Comparison of ENCODE assay signal across 9 mouse cellular contexts in the genomic region with DNA sequence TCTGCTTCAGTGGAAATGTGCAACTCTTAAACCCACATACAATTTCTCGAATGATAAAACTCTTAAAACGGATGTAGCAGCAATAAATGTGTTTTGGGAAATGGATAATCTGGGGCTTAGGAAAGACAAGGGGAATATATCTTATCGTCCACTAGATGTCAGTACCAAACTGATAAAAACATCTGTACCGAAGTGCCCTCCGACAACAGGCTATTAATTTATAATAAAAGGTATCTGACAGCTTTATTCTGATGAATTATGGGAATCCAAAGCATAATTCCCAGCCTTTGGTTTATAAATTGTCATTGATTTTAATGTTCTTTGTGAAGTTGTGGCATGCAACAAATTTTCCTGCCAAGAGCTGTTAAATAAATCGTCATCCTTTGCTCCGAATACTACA.
DNase-seq lines count a peak whose midpoint lies in the region; ATAC-seq and TF ChIP-seq lines count a peak whose summit lies in the region.
"Had no signal": no experiment of that assay in that cellular context is flagged by ENCODE, and none has a peak within 500 bp of the region (broad histone marks: within the 10 kb centered on the region; RNA-seq: fewer than 3 reads in every experiment).

No protein-coding gene starts in this region.

- intact Hi-C loops in heart, postnatal 25 days (cut with DNase I), result loop anchor here (10.0 kb wide), 1 partner anchor 1644 kb away; no protein-coding TSS in a partner anchor

- no peak for TF ChIP-seq EP300 in heart, postnatal 0 days (IDR thresholded peaks at IDR 0.05; ENCODE audit: low read depth)

- ATAC-seq in heart, postnatal 0 days (ENCODE audit: insufficient read depth, low read depth), result no peak
- no peak for ATAC-seq in midbrain, embryonic 14.5 days (ENCODE audit: low FRiP score, low TSS enrichment)
- ATAC-seq in midbrain, embryonic 13.5 days, result no peak
- no peak for ATAC-seq in embryonic facial prominence, embryonic 14.5 days (ENCODE audit: low read depth)

- H3K9me3 ChIP-seq in heart, postnatal 0 days (replicated peaks; ENCODE audit: control insufficient read depth, low read length), result no peaks in the 10 kb centered on the region
- H3K9me3 ChIP-seq in midbrain, embryonic 14.5 days (ENCODE audit: control insufficient read depth, low read length), result no peaks in the 10 kb centered on the region
- no peaks in the 10 kb centered on the region for H3K9me3 ChIP-seq in midbrain, embryonic 13.5 days
- H3K9me3 ChIP-seq in embryonic facial prominence, embryonic 14.5 days (ENCODE audit: control insufficient read depth, low read length), result no peaks in the 10 kb centered on the region

- H3K27me3 ChIP-seq in heart, postnatal 0 days (ENCODE audit: control insufficient read depth, insufficient read depth, low read length), result no peaks in the 10 kb centered on the region
- H3K27me3 ChIP-seq in midbrain, embryonic 14.5 days (ENCODE audit: control insufficient read depth, insufficient read depth, low read length), result no peaks in the 10 kb centered on the region
- H3K27me3 ChIP-seq in midbrain, embryonic 13.5 days, result 0 out of 2 replicates have a peak, but pooled peaks cover 7% of the 10 kb centered on the region
- H3K27me3 ChIP-seq in embryonic facial prominence, embryonic 14.5 days (replicated peaks; ENCODE audit: control insufficient read depth, insufficient read depth, low read length), result peaks cover 15% of the 10 kb centered on the region; the same call in 1 of the 2 replicates

- peak; percentile 27 for DNase-seq in heart, postnatal 0 days (ENCODE audit: low spot score)
- DNase-seq in heart, postnatal 25 days (ENCODE audit: low spot score), result no peak
- peak; percentile 83 for DNase-seq in midbrain, embryonic 14.5 days
- peak; percentile 48 for DNase-seq in embryonic facial prominence, embryonic 14.5 days (ENCODE audit: low spot score)
- DNase-seq in telencephalon, adult 2 months (ENCODE audit: low read depth, low spot score), result peak; percentile 35
- no peak for DNase-seq in right cerebral cortex, adult 18-20 months
- no peak for DNase-seq in right cerebral cortex, postnatal 36 days (ENCODE audit: low spot score in 2 of 2)
- DNase-seq: thymus, adult 2 months had no signal

- peak; percentile 31 for TF ChIP-seq CTCF in heart, postnatal 0 days (IDR thresholded peaks at IDR 0.05; ENCODE audit: low read depth)

- WGBS in heart, postnatal 0 days, result 48% methylated on average over 7 of the region's 7 CpGs
- WGBS in midbrain, embryonic 14.5 days, result 43% methylated on average over 7 of the region's 7 CpGs
- WGBS in midbrain, embryonic 13.5 days, result 45% methylated on average over 7 of the region's 7 CpGs
- WGBS in embryonic facial prominence, embryonic 14.5 days, result 44% methylated on average over 7 of the region's 7 CpGs

- H3K4me3 ChIP-seq in heart, postnatal 0 days (ENCODE audit: low read depth, low read length), result no peak overlapping the region
- no peak overlapping the region for H3K4me3 ChIP-seq in midbrain, embryonic 14.5 days (replicated peaks; ENCODE audit: low read depth, low read length)
- no peak overlapping the region for H3K4me3 ChIP-seq in midbrain, embryonic 13.5 days (replicated peaks)
- H3K4me3 ChIP-seq in embryonic facial prominence, embryonic 14.5 days (ENCODE audit: low read depth, low read length), result no peak overlapping the region

- H3K9ac ChIP-seq in heart, postnatal 0 days (replicated peaks; ENCODE audit: low read depth, low read length), result no peak overlapping the region
- no peak overlapping the region for H3K9ac ChIP-seq in midbrain, embryonic 14.5 days (replicated peaks; ENCODE audit: low read length)
- H3K9ac ChIP-seq in midbrain, embryonic 13.5 days (replicated peaks), result no peak overlapping the region
- H3K9ac ChIP-seq in embryonic facial prominence, embryonic 14.5 days (ENCODE audit: low read depth, low read length), result no peak overlapping the region

- H3K4me2 ChIP-seq in heart, postnatal 0 days (ENCODE audit: low read depth, low read length), result no peak overlapping the region
- no peak overlapping the region for H3K4me2 ChIP-seq in midbrain, embryonic 14.5 days (ENCODE audit: low read length)
- no peak overlapping the region for H3K4me2 ChIP-seq in midbrain, embryonic 13.5 days (replicated peaks)
- H3K4me2 ChIP-seq in embryonic facial prominence, embryonic 14.5 days (ENCODE audit: low read depth, low read length), result no peak overlapping the region

- no peaks in the 10 kb centered on the region for H3K4me1 ChIP-seq in heart, postnatal 0 days (ENCODE audit: control insufficient read depth, insufficient read depth)
- H3K4me1 ChIP-seq in midbrain, embryonic 14.5 days (ENCODE audit: control insufficient read depth, insufficient read depth, low read length), result peaks cover 4% of the 10 kb centered on the region; the same call in 1 of the 2 replicates
- H3K4me1 ChIP-seq in midbrain, embryonic 13.5 days (replicated peaks), result peaks cover 5% of the 10 kb centered on the region
- H3K4me1 ChIP-seq in embryonic facial prominence, embryonic 14.5 days (ENCODE audit: control insufficient read depth, insufficient read depth, low read length), result 0 out of 2 replicates have a peak, but pooled peaks cover 3% of the 10 kb centered on the region

- no peak overlapping the region for H3K27ac ChIP-seq in heart, postnatal 0 days (ENCODE audit: low read depth)
- no peak overlapping the region for H3K27ac ChIP-seq in midbrain, embryonic 14.5 days (replicated peaks; ENCODE audit: low read depth, low read length)
- no peak overlapping the region for H3K27ac ChIP-seq in midbrain, embryonic 13.5 days
- H3K27ac ChIP-seq in embryonic facial prominence, embryonic 14.5 days (replicated peaks; ENCODE audit: low read depth, low read length), result no peak overlapping the region

- H3K36me3 ChIP-seq in heart, postnatal 0 days (replicated peaks; ENCODE audit: control insufficient read depth, insufficient read depth, low read length), result no peaks in the 10 kb centered on the region
- no peaks in the 10 kb centered on the region for H3K36me3 ChIP-seq in midbrain, embryonic 14.5 days (ENCODE audit: control insufficient read depth, insufficient read depth, low read length)
- H3K36me3 ChIP-seq in midbrain, embryonic 13.5 days, result no peaks in the 10 kb centered on the region
- no peaks in the 10 kb centered on the region for H3K36me3 ChIP-seq in embryonic facial prominence, embryonic 14.5 days (ENCODE audit: control insufficient read depth, insufficient read depth, low read length)

Comparison
In these comparisons a context has a peak if more than half of its experiments do, and no peak if none do; other contexts are left out.
1. DNase-seq: peak in heart, postnatal 0 days (single experiment), midbrain, embryonic 14.5 days (single experiment), embryonic facial prominence, embryonic 14.5 days (single experiment) and telencephalon, adult 2 months (single experiment); none in heart, postnatal 25 days (single experiment), right cerebral cortex, adult 18-20 months (single experiment) and right cerebral cortex, postnatal 36 days (0 of 2).